Mouse (Mus musculus) E14TG2a.4 (cell line): ENCODE data around the gene Tbk1.

ENCODE experiments used
- CTCF ChIP-seq: conservative IDR thresholded peaks from 2 replicates; pipeline ENCODE4 v1.5.1; 2014; ENCODE audit warnings: low read length
- POU5F1 ChIP-seq: IDR thresholded peaks from 2 replicates; pipeline ENCODE4 v1.6.1; 2014; ENCODE audit warnings: low read length, borderline replicate concordance

DNA sequence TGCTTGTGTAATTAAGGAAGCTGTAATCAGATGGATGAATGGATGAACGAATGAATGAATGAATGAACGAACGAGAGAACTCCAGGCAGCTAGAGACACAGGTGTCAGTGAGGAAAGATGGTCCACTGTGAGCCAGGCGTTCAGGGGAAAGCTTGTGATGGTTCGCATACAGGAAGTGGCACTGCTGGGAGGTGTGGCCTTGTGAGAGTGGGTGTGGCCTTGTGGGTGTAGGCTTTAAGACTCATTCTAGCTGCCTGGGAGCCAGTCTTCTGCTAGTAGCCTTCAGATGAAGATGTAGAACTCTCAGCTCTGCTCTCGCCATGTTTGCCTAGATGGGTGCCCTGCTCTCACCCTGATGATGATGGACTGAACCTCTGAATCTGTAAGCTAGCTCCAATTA lies 59.5 kb downstream of the Tbk1 start:
- TF ChIP-seq CTCF: no peak
- TF ChIP-seq POU5F1: no peak
